Mouse (Mus musculus) adrenal gland, postnatal 36 days (tissue): ENCODE measurements at regions not wholly inside any gene's neighbourhood (a gene's known extent, or its start where the extent isn't known, plus 50 kb on each side); places are given as distances from the start of the nearest gene placed in this dataset.

Experiments
- DNase-seq, 2 experiments: peaks; one replicate each; pipeline ENCODE4 v3.0.0; 2021; ENCODE audit warnings: mixed read lengths in 1 of 2

DNA sequence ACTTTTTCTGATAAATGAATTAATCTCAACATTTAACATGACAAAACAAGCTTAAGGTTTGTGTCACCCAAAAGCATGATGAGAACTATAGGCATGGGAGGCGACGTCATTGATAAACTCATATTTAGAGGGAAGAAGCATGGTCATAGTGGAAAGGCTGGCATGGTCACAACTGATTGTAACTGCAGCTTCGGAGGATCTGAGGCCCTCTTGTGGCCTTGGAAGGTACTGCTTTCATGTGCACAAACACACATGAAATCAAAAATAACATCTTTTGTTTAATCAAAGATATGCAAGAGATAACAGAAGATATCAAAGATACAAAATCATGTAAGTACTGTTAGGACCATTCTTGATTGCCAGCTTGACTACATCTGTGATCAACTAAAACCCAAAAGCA lies 204.0 kb upstream of the Clint1 start:
- peak in 1 of 2 experiments; percentile 5 for DNase-seq

DNA sequence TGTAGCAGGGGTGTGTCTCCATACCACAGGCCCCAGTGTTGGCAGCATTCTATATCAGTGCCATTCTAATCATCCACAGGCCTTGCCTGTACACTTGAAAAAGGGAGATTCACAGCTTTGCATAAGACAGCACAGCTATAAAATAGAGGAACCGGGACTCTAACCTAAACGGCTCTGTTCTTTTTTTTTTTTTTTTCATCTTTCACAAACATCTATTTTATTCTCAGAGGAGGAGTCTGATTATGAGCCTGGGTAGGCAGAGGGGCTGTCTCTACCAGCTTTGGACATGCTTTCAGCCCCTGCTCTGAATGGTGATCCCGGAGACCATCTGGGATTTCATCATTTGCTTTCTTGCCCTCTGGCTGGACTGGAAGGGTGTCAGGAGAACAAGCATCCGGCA lies 195.6 kb upstream of the Clint1 start:
- no peak for DNase-seq

DNA sequence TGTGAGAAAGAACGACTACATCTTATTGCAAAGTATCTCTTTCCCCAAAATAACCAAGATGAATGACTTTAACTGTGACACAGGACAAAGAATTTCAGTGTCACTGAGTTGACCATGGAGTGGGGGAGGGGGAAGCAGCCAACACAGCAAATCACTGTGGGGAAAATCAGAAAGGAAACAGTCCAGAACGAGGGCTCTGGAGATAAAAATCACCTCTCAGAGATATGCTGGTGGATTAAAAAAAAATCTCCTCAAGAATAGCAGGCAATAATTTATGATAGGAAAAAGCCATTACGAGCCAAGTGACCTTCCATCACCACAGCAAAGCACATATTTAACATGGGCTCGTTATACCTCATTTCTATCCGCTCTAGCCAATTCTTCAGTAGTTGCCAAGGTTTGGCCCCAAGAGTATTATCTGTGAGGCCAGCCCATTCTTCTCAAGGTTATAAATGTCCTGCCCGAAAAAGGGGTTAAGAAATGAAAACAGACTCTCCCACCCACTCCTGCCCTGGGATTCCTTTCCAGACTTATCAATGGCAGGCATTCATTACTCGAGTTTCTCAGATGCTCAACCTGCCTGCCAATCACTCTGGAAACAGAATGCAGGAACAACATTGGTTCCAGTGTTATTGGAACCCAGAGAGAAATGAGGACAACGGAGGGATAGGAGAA lies 181.6 kb upstream of the Clint1 start:
- peak; percentile 2 to 18 for DNase-seq

- DNase-seq = peak; percentile 35 to 58
Measured at GRCm38 (mm10) chr11:45678666-45679292, 173.1 kb upstream of the Clint1 start.

GRCm38 (mm10) chr11:45679293-45679673 lies 172.6 kb upstream of the Clint1 start:
- DNase-seq = no peak

DNA sequence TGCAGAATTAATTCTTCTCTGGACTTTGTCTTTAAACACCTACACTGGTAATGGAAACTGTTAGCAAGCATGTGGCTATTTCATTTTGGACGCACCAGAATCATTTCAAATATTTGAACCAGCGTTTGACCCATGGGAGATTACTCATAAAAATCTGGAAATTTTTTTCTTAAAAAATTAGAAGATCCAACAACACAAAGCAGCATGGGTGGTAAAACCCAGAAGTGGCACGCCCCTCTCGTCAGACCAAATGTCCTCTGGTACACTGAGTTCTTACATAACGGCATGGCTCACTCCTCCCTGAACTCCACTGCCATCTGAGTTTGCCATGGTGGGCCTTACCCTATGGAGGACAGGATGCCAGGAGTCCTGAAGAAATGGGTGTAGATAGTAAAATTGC lies 166.3 kb upstream of the Clint1 start:
- DNase-seq = no peak

GRCm38 (mm10) chr11:45693206-45693605 lies 158.6 kb upstream of the Clint1 start:
- no peak for DNase-seq

DNA sequence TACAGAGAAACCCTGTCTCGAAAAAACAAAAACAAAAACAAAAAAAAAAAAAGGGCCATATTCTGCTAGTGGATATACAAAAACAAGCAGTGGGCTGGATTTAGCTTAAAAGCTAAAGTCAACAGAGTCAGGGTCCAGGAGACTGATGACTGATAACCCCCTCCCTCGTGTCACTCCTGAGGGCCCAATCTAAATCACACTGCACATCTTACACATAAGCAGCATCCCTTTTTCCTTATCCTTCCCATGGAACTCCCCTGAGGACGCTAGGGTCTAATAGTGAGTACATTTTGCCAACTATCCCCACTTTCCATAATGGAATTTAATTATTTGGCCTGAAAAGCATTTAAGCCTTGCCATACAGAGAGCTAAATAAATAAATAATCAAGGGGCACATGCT lies 150.3 kb upstream of the Clint1 start:
- no peak for DNase-seq

DNA sequence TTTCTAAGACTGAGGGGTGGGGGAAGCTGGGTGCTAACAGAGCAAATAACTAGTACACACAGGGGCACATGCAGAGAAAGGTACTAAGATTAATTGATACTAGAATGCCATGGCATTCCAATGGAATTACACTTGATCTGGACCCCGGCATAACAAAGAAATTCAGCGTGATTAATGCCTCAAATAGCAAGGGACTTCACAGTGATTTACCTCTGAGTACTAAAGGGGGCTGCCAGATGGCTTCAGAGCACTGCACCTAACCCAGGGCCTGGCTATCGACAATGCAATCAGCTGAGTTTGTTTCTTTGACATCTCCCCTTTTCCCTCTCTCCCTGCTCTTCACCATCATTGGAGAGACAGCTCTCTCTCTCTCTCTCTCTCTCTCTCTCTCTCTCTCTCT lies 148.9 kb upstream of the Clint1 start:
- no peak for DNase-seq

GRCm38 (mm10) chr11:45704411-45704810 lies 147.4 kb upstream of the Clint1 start:
- DNase-seq = no peak

- no peak for DNase-seq
Measured at GRCm38 (mm10) chr11:45718630-45719029, 133.2 kb upstream of the Clint1 start.

DNA sequence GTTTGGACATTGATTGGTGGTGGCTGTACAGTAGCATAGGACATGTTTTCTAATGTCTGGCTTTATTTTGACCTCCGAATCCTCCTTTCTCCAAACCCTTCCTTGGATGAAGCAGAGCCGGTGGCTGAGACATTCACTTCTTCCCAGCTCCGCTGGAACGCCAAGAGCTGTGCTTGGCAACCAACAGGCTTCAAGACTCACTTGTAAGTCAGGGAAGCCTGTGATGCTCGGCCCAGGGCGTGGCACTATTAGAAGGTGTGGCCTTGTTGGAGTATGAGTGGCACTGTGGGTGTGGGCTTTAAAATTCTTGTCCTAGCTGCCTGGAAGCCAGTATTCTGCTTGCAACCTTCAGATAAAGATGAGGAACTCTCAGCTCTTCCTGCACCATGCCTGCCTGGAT lies 132.0 kb upstream of the Clint1 start:
- DNase-seq = no peak

DNA sequence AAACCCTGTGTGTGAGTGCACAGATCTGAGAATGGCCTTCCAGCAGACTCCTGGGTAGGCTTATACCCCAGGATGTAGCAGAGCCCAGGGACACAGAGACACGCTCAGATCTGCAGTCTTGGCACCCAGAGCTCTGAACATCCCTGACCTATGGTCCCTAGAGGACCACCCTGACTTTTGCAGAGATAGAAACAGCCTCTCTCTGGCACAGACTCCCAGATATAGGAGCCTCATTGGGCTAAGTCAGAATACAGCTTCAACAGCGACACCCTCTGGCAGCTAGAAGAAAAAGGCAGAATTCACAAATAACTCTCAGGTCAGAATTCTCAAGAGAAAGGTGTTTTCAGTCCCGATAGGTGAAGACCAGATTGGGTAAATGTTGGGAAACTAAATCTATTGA lies 115.3 kb upstream of the Clint1 start:
- DNase-seq = peak in 1 of 2 experiments; percentile 31

- no peak for DNase-seq
Measured at GRCm38 (mm10) chr11:45738331-45738730, 113.5 kb upstream of the Clint1 start.

DNA sequence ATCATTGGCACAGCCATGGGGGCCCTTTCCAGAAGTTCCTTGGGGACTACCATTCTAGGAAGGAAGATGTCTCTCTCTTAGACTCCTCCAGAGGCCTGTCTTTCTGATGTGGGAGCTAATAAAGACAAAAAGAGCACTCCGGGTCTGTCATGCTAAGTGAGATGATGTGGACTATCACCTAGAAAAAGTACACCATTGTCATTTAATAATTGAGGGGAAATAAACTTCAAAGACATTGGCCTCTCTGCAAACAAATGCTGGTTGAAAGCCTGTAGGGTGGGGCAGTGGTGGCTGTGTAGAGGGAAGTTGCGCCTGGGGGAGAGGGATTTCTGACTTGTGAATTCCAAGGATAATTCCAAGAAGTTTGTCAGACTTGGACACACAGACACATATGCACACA lies 105.9 kb upstream of the Clint1 start:
- no peak for DNase-seq

DNA sequence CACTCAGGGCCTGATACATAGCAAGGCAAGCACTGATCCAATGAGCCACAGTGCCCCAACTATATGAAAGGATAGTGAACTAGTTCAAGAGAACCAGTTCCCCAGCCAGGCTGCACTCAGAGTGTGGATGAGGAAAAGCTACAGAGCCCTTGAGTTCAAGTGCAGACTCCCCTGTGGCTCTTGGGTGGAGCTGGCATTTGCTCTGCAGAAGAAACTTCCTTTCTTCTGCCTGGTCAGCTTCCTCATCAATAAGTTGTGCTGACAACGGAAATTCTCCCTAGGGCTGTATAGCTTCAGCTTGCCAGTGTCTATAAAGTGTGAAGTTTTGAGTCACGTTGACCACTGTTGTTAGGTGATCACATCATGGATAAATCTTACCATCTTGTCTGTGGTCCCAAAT lies 101.6 kb upstream of the Clint1 start:
- DNase-seq = no peak

- peak; percentile 29 to 57 for DNase-seq
Measured at GRCm38 (mm10) chr11:45752237-45752636, 99.6 kb upstream of the Clint1 start.

DNA sequence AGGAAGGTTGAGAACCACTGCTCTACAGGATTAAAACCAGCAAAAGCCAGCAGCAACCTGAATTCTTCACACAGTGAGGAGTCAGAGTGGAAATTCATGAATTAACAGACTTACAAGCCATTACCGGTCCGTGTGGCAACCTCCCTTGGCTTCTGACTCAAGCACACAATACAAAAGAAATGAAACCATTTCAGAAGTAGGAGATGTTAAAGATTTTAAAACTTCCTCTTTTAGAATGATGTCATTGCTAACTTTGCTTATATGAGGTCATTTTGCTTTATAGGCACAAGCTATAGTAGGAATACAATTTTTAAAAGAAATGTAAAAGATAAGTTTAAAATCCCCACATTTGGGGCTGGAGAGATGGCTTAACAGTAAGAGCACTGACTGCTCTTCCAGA lies 99.1 kb upstream of the Clint1 start:
- DNase-seq = no peak

DNA sequence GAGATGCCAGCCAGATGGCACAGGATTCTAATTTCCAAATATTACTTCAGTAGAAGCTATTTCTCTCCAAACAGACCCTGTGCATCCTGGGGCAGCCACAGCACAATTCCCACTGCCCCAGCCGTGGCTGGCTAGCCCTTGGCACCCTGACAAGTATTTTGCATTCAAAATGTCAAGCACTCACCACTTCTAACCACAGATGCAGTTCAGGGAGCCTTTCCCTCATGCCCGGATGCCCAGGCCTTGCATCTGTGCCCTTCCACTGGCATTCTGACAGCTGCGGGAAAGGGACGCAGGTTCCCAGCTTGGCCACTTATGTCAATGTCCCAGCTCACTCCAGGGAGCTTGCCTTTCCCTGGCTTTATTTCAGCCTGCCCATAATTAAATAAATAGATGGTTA lies 84.8 kb upstream of the Clint1 start:
- peak; percentile 34 to 51 for DNase-seq

DNA sequence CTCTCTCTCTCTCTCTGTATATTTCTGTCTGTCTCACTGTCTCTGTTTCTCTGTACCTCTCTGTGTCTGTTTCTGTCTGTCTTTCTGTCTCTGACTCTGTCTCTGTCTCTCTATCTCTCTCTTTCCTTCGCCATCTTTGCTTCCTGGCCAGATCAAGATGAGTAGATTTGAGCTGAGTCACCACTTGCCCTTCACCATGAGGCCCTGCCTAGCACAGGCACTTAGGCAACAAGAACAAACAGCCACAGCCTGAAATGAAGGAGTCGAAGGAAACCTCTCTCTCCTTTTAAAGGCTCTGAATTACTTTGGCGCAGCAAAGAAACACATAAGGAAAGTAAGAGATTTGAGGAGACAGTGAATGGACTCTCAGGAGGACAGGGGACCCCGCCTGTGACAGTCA lies 69.4 kb upstream of the Clint1 start:
- DNase-seq = peak; percentile 40 to 43

GRCm38 (mm10) chr11:45785806-45786205 lies 66.0 kb upstream of the Clint1 start:
- no peak for DNase-seq

DNA sequence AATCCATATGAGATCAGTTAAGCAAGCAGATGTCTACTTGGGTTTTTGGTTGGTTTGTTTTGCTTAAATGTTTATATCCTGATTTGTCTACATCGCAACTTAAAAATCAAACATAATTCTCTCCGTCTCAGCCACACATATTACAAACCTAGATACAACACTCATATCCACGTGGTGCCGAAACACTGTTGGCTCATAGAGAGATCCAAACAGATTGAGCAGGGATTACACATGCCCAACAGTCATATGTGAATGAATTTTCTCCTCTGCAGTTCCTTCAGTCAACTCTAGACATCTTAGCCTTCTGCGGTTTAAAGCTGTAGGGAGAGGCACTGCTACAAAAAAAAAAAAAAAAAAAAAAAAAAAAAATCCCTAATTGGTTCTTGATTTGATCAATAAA lies 64.4 kb upstream of the Clint1 start:
- no peak for DNase-seq

DNA sequence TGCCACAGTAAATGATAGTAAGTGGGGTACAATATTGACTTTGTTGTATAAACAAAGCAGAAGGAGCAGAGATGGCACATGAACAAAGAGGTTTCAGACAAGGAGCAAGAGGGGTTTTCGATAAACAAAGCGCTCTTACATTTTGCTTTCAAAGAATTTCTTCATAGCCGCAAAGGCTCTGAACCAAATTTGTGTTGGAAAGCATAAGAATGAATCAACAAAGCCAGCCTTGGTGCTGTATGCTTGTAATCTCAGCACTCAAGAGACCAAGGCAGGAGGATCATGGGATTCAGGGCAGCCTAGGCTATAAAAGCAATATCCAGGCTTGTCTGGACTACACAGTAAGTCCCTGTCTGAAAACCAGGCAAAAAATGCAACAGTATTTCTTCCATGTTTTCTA lies 62.0 kb upstream of the Clint1 start:
- no peak for DNase-seq

- DNase-seq = no peak
Measured at GRCm38 (mm10) chr11:45790504-45790903, 61.3 kb upstream of the Clint1 start.
